Mouse (Mus musculus) regulatory T cell (primary cell): ENCODE measurements around the gene Scn3a.

Experiments used
- in situ Hi-C: fragments of 300-600 bp; cut with MboI, MseI; formaldehyde crosslinking; loops from one replicate; pipeline ENCODE4 v1.15.1; 2025; ENCODE audit warnings: high pct_unique_total_duplicates

Scn3a gene

DNA sequence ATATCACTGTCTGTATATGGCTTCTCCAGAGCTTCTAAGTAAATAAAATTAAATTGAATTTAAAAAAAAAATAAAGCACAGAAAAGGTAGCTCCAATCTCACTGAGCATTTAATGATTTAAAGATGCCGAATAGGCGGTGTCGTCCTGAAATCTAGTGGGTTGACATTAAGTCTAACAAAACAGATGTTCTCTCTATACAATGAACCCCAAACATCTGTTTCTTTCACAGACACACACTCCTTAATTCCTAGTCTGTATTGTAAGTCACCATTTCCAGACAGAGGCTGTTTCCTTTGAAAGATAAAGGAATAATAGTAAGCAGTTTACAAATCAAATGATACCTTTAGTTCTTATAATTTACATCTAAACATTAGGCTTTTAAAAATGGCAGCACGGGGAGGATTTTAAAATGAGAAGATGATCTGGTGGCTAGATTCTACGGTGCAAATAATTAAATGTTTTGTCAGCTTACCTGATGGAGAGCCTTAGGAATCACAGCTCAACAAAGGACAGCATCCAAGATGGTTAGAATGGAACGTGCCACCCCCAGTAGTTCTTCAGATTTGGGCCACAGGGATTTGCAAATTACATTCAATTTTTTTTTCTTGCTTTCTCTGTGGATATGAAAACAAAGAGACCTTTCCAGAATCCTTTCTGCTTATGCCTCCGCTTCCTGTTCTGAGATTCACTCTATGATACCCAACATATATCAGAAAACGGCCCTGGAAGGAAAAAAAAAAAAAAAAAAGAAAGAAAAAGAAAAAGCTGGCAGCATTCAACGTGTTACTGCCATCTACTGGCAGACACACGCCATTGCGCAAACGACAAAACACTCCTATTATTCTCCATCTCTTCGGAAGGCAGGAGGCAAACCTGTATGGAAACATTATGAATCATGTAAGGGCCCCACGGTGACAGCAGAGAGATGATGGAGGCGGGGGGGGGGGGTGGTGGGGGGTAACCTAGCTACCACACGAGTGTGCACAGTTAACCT lies at the start of gene Scn3a:
Scn3a (minus strand) TSS at position 835 of the 995 bp plus-strand sequence.
- in situ Hi-C loops, result loop anchor here (5.0 kb wide), 1 partner anchor 155 kb away; no protein-coding TSS in a partner anchor

DNA sequence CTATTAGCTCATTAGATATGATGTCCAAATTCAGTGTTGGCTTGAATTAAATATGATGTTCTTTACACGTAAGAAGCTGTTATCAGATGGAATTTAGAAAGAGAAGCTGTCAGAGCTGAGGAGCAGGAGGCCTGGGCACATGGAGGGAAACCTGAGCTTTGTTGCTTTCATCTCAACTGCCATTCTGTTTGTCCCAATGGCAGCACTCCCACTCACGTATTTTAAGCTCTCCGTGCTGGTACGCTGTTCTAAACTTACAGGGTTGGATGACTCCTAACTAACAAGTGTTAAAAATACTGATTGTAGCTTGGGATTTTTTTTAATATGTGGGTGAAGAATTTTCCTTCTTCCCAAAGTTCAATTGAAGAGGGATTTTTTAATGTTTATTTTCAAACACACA lies 44.5 kb upstream of the Scn3a start:
- in situ Hi-C loops, result no loop called here

DNA sequence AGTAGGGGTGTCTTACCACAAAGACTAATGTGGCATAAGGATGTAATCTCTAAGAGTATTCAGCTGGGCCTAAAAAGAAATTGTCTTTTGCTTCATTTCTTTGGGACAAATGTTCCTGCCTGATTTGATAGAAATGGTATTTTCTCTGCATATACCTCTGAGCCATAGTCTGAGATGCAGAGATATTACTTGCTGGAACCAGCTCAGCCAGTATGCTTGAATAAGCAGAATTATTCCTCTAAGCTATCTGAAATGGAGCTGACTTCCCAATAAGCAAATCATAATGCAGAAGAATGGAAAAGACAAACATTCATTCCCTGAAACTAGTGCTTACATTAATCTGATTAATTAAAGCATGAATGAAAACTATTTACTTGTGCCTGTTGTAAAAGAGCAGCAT lies 40.4 kb upstream of the Scn3a start:
- in situ Hi-C loops, result no loop called here

DNA sequence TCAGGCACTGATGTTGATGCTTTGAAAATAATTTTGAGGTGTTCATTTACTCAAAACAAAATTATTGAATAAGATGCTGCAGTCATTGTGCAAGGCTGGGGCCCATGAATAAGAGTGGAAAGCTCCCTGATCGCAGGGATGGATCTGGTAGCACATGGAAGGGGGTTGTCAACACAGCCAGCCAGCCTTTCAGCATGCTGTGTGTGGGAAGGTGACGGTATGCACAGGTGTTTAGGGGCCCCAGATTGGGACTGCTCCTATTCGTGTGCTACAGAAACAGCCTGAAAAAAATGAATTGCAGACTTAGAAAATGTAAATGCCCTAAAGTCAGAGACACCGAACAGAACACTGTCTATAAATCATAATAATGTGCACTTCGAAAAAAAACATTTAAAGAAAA lies 20.3 kb upstream of the Scn3a start:
- in situ Hi-C loops, result no loop called here

DNA sequence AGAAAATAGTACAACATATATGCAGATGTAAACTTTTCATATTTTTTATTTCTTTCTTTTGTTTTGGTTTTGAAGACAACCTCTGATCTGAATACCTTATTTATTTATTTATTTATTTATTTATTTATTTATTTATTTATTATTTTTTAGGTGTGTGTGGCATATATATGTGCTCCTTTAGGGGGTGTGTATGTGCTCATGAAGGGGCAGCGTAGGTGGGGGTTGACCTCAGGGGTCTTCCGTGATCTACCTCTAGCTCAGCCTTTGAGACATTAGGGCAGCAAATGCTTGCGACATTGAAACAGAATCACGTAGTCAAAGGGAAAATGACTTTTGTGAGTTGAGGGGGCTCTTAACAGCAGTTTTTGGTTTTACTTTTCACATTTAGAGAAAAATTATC lies 498 bp upstream of the Scn3a start:
- in situ Hi-C loops, result loop anchor here (5.0 kb wide), 1 partner anchor 156 kb away; no protein-coding TSS in a partner anchor

DNA sequence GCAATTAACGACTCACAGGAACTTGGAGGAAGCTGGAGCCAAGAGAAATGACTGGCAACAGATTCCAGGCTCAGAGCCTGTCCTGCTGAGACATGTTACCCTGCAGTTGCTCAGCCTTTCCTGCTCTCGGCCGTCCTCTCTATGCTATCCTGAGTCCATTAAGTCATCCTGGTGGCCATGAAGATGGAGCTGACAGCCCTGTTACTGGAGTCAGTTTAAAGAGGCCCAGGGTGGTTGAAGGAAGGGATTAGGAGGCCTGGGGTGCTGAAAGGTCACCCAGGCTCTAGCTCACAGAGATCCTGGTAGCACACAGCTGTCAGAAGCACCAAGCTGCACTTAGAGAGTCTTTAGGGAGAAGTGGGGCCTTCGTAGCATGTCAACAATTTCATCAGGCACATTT lies 3.5 kb downstream of the Scn3a start:
- in situ Hi-C loops, result no loop called here

DNA sequence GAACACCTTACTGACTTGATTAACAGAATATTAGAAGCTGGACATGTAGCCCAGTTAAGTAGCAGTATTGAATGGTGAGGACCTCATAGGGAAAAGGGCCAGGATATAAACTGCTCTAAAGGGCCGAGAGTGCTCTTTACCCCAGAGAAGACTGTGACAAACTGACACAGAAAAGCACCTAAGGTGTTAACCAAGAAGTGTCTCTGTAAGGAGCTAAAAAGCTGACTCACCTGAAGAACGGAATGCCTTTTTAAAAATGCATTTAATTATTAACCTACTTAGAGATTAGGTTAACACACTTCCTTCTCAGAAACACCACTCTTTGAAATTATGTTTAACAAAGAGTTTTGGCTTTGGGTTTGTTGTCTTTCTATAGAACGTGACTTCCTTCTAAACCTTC lies 9.7 kb downstream of the Scn3a start:
- in situ Hi-C loops, result no loop called here

DNA sequence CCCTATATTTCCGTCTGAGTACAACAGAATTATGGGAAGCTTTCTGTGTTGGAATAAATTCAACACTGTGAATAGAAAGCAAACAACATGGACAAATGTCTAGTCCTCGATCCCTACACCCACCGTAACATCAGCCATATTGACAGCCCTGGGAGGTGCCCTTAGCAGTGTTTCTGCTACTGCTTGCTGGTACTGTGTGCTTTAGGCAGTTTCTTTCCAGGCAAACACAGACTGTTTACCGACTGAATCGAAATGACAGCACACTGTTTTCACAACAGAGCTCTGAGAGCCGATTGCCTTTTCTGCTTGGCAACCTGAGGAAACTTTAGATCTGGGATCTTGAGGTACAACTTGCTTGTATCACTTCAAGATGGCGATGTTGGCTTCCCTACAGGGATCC lies 12.8 kb downstream of the Scn3a start:
- in situ Hi-C loops, result no loop called here

DNA sequence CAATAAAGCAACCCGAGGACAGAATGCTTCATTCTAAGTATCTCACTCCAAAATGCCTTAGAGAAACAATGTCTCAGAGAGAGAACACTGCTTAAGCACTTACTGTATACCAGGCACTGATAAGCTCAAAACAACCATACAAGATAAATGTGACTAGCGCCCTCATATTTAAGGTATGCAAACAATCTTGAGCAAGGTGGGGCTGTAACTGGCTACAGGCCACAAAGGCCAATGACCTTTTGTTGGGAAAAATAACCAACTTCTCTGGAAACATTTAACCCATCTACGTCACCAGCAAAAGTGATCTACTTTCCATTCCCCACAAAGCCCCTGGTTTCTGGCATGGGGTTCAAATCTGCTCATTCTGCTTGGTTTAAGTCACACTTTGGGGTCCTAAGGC lies 14.0 kb downstream of the Scn3a start:
- in situ Hi-C loops, result no loop called here

DNA sequence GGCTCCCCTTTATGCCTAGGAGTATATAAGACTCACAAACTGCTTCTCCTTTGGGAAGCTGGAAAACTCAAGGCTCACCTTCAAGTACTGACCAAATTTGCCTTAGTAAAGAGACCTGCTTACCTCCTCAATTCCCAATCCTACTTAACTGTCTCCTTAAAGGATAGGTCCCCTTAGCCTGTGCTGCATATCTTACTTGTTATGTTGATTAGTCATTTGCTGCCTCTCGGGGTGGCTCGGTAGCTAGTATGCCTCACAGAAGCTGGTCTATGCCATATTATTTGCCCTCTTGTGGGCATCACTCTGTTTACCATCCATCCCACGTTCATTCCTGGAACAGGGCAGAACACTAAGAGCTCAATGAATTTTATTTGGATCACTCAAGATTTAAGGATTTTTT lies 14.7 kb downstream of the Scn3a start:
- in situ Hi-C loops, result no loop called here

DNA sequence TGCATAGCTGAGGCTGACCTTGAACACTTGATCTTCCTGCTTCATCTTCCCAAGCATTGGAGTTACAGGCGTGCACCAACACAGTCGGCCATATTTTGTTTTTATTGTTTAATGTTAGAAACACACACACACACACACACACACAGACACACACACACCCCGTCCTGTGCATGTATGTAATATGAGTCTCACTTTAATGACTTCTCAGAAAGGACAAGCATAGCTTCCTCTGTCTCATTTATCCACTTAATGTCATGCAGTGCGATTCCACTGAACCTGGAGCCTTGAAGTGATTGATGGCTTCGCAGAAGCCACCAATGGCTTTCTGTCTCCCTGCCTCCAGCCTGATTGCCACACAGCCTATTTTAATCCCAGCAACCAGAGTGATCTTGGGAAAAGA lies 15.2 kb downstream of the Scn3a start:
- in situ Hi-C loops, result no loop called here

DNA sequence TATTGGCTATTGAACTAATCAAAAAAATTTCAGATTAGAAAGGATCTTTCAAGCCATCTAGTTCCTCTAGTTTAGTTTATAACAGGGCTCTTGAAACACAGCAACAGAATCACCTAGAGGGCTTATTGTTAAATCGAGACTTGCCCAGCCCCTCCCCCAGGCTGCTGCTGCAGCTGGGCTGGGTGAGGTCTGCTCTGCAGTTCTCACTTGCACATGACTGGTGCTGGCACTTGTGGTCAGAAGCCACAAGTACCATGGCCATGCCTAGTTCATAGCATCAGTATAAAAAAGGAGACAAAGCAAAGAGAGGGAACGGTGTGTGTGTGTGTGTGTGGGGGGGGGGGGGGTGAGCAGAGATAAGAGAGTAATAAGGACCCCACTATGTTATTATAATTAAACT lies 15.7 kb downstream of the Scn3a start:
- in situ Hi-C loops, result no loop called here

DNA sequence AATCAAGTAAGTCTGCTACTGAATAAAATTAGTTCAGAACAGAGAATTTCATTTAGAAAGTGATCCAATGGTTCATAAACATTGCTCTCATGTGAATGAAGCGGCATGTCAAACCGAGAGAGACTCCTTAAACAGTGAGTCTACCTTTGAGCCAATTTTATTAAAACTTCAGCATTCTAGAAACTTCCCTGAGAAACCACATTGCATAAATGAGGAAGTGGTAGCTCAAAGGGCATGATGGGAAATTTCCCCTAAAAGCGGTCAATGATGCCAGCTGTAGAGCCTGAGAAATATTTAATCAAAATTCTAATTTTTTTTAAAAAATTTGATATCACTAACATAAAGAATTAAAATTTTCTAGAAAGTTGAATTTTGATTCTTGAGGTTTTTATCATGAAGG lies 16.9 kb downstream of the Scn3a start:
- in situ Hi-C loops, result no loop called here

DNA sequence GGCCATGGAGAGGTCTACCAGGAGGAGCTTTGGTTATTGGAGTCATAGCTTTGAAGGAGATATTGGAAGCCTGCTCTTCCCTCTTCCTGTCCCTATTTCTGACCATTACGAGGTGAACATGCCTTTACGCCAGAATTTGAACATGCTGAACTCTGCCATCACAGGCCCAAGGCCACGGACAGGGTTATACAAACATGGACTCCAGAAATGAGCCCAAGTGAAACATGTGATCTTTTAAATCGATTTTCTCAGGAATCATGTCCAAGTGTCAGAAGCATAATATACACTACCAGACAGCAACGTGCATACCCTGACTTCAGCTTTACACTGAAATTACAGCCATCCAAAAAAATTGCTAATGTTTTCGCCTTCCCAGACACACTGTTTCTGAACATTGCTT lies 18.8 kb downstream of the Scn3a start:
- in situ Hi-C loops, result no loop called here

DNA sequence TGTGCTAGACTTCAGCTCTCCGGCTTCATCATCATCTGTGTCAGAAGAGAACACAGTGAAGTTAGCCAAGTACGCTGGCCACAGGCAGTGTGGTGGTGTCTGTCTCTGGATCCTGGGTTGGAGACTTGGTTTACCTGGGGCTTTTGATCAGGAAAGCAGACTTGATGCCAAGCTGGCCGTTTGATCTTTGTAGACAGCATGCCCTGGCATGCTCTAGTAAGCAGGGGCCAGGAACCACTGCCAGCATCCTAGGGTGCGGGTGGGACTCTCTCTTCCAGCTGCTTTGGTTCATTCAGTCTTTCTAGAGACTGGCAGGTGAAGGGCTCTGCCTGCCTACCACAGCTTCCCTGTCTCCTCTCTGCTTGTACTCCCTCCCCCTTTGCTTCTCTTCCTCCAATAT lies 20.1 kb downstream of the Scn3a start:
- in situ Hi-C loops, result no loop called here

DNA sequence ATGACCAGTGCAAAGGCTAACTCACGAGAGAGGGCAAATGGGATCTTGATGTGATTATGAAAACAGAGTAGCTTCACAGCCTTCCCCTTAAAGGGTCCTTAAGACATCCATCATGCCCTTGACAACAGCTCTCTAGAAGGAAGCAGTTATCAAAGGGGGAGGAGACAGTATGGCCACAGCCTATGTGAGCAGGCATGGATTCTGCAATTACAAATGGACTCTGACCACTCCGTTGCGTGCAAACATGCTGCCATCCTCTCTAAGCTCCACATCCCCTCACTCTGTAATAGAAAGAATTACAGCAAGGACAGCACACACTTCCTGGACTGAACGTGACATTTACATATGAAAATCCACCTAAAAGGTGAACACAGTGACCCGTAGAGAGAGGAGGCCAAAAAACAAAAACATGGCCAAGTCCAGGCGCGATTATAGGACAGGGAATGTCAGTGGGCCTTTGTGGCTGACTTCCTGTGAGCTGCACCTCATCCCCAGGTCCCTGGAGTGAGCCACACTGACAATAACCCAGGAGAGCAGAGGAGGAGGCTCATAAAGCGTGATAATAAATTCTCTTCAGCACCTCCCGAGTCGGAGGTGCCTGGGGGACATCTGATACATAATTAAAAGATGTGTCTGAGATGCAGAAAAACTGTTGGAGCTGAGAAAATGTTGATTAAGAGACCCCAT lies 24.4 kb downstream of the Scn3a start:
- in situ Hi-C loops, result no loop called here

DNA sequence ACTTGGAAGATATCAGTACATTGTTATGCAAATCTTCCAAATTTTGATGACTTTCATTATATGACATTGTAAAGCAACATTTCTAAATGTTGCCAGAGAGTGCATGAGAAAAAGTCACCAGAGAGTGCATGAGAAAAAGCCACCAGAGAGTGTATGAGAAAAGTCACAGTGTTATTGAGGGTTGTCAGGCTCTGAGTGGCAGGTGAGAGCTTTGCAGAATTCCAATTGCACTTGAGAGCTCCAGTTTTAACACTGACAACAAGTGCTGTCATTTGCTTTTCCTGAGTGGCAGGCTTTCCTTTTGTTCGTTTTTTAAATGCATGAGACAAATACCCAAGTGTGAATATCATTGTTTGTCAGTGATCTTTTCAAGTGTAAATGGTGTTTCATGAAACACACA lies 25.6 kb downstream of the Scn3a start:
- in situ Hi-C loops, result no loop called here

DNA sequence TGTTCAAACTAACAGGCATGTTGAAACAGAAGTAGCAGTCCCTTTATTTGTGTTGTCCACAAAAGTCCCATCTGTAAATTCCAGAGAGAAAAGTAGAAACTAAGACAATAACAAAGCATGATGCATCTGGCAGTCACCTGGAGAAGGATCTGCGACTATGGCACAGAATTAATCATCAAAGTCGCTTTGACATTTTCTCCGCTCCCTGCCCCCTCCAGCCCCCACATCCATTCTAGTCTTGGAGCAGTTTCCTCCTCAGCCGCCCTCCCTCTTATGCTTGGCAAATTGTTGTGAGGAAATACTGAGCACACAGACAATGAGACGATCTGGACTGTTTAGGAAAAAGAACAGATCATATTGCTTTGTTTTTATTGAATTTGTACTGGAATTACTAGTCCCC lies 29.0 kb downstream of the Scn3a start:
- in situ Hi-C loops, result no loop called here

DNA sequence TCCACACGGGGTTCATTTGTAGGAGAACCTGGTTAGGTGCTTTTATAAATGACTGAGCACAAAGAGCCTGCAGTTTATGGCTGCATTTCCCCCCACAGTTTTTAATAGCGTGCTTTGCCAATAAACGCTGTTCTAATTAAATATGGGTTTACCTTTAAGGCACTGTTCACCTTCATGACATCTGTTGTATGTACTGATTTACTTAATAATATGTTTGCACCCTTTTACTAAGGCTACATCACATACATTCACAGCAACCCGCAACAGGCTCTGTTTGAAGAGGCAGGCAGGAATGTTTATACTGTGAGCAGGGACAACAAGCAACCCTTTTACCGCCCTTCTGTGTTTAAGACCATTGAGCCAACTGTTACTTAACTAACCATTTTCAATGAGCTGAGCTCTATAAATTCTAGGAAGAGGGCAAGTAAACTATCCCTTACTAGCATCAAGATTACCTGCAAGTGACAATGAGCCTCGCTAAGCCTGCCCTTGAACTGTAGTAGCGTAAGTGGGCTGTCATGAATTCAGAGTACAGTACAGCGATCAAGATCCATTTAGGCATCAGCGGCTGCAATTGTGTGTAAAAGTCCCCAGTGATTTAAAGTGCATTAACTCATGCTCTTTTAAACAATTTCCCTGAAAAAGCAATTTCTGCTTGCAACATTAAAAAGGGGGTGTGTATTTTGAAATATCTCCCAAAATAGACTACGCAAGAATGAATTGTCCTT lies 35.1 kb downstream of the Scn3a start:
- in situ Hi-C loops, result no loop called here

DNA sequence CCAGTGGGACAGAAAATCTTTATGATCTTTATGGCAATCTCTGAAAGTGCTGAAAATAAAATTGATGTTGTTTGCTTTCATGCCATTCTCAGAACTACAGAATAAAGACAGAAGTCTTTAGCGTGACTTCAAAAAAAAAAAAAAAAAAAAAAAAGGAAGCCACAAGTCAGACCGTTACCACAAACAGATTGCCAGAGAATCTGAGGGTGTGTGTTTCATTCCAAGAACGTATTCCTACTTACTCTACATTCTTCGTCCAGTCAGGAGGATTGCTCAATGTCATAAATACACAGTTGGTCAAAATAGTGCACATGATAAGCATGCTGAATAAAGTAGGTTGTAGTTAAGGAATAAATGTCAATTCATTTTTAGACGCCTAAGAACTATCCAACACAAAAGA lies 38.3 kb downstream of the Scn3a start:
- in situ Hi-C loops, result no loop called here

DNA sequence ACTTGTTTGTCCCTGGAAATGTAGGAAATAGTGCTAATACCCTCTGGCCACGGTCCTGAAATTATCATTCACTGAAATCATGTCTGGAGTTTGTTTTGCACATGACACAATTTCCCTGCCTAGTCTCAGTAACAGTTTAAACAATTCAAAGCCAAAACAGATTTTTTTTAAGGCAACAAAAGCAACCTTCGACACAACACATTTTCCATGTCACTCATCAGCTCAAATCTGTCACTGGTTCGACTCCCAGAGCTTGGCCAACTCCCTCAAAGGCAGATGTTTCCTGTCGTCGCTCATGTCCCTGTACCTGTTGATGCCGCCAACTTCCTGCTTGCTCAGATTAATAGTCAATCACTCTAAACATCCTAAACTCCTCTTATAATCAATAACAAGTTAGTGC lies 50.7 kb downstream of the Scn3a start:
- in situ Hi-C loops, result no loop called here

DNA sequence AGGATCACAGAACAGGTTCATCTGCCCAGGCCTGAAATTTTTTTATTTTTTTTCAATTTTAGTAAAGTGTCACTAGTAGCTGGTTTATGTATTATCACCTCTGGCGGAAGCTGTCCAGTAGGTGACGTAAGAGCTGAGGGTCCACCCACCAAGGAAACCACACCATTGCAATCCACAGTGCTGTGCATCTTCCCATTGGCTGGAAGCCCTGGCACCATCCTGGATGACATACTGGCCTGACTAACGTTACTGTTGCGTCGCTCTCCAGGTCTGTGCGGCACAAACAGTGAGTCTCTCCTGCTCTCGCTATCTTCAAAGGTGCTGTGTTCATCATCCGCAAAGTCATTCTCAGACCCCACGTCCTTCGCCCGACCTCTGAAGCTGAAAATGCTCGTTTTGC lies 59.2 kb downstream of the Scn3a start:
- in situ Hi-C loops, result no loop called here
